Mouse (Mus musculus) brain, embryonic 14.5 days (tissue): Measurements from ENCODE around the gene Ssc5d. TPM values are rescaled to one million over a fixed set of nuclear protein-coding genes. Genes with fewer than 3 reads are reported as not detected.

Experiments
- DNase-seq: peaks from one replicate; pipeline ENCODE4 v3.0.0-alpha.2; 2011; ENCODE audit warnings: low read depth
- CTCF ChIP-seq: fragments of 200-500 bp; IDR thresholded peaks from 2 replicates; pipeline ENCODE4 v1.5.1; 2012; ENCODE audit warnings: inconsistent platforms, mild to moderate bottlenecking, moderate library complexity, borderline replicate concordance; ENCODE audit not compliant: insufficient read depth, insufficient read length; ENCODE audit errors: extremely low read depth
- POLR2A ChIP-seq: fragments of 200-500 bp; IDR thresholded peaks from 2 replicates; pipeline ENCODE4 v1.6.1; 2012; ENCODE audit warnings: mild to moderate bottlenecking, inconsistent platforms, borderline replicate concordance; ENCODE audit not compliant: poor library complexity, insufficient read depth, insufficient read length, severe bottlenecking; ENCODE audit errors: extremely low read depth
- polyA plus RNA-seq: library from polyadenylated mRNA; depleted of rRNA; stranded (reverse); fragments of >200 nt; gene quantifications from 2 replicates; pipeline ENCODE4 v1.2.3, GENCODE M21; 2012

The Ssc5d gene
- polyA plus RNA-seq, 1 experiment, result 3.6 TPM

GRCm38 (mm10) chr7:4906466-4906950 is 19.1 kb upstream of the Ssc5d start, which contains the start of gene Gm36210:
Gene Gm36210 (minus strand): TSS chr7:4906516.
- DNase-seq, result peak; percentile 58
- no peak for TF ChIP-seq CTCF
- no peak for TF ChIP-seq POLR2A

DNA sequence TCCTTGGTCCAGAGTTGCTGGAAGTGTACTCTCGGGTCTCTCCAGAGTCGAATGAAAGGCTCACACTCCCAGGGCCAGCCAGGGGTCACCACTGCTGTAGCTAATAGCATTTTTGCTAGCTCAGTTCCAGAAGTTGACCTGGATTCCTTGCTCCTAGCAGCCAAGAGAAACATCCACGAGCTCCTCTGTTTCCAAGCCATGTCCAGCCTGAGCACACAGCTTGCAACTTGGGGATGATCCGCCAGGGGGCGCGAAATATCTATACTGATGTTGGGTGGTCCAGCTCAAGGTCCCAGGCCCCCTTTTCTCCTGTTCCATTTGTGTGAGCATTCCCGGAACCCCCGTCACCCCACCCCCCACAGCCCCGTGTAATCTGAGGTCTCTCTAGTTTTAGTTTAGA is 14.0 kb upstream of the Ssc5d start:
- peak; percentile 66 for DNase-seq
- no peak for TF ChIP-seq POLR2A
- TF ChIP-seq CTCF, result peak; percentile 76

- no peak for TF ChIP-seq POLR2A
- no peak for TF ChIP-seq CTCF
- DNase-seq, result peak; percentile 43
Measured at GRCm38 (mm10) chr7:4912248-4912647, 13.3 kb upstream of the Ssc5d start.

DNA sequence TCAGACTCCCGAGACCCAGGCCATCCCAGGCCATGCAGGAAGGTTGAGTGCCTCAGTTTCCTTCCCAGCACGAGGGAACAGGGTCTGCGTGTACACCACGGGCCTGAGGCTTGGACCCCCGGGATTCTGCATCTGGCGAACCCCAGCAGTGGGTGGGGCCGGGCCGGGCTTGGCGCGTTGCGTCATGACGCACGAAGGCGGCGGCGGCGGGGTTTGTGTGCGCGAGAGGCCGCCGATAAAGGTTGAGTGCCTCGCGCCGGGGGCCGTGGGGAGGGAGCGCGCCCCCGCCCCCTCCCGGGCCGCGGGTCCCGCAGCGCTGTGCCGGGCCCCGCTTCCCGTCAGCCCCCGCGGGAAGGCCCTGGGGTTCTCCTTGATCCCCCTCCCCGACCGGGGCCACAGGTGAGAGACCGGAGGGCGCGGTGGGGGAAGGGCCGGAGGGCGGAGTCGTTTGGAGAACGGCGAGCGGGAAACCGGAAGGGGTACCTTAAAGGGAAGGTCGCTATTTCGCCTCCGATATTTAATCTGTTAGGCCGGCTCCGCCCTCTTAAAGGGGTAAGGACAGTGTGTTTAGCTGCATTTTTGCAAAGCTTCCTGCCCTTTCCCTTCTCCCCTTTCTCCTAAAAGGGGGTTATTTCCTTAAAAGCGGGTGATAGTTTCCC is 10.4 kb upstream of the Ssc5d start, which contains the start of gene Zfp628:
Zfp628 (plus strand) TSS at position 211 of the 659 bp plus-strand sequence.
- no peak for TF ChIP-seq CTCF
- peak; percentile 89 for TF ChIP-seq POLR2A
- peak; percentile 98 for DNase-seq

DNA sequence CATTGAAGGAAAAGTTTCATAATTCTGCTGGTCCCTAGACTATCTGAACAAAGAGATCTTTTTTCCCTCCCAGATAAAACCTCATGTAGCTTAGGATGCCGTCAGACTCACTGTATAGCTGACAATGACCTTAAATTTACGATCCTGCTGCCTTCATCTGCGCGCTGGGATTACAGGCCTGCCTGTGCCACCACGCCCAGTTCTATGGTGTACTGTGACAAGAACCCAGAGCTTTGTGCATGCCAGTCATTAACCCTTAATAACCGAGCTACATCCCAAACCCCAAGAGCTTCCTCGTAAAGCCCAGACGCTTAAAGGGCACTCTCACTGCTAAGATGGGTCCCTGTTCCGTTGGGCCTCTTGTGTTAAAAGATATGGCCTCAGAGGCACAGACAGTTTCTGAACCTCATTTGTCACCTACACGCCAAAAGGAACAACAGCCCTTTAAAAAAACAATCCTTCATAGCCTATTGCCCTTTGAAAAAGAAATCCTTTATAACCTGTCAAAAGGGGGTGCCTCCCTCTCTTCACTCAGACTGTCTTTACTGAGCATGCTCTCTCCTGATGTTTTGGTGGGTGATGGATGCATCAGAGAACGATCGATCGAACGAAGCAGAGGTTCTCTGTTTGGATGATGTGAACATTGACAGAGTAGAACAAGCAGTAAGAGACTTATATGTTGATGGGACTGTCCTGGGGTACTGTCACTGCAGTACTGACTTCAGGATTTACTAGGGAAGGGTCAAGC is 9.7 kb upstream of the Ssc5d start:
- TF ChIP-seq POLR2A (no peak), CTCF (no peak)
- DNase-seq, result peak; percentile 77

GRCm38 (mm10) chr7:4917494-4917893 is 8.1 kb upstream of the Ssc5d start:
- TF ChIP-seq CTCF, result no peak
- no peak for TF ChIP-seq POLR2A
- no peak for DNase-seq

GRCm38 (mm10) chr7:4918681-4919080 is 6.9 kb upstream of the Ssc5d start:
- no peak for DNase-seq
- TF ChIP-seq POLR2A (no peak), CTCF (no peak)

DNA sequence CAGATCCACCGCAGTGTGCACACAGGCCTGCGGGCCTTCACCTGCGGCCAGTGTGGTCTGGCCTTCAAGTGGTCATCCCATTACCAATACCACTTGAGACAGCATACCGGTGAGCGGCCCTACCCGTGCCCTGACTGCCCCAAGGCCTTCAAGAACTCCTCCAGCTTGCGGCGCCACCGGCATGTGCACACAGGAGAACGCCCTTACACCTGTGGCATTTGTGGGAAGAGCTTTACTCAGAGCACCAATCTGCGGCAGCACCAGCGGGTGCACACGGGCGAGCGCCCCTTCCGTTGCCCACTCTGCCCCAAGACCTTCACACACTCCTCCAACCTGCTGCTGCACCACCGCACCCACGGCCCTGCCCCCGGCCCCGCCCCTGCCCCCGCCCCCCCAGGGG is 6.5 kb upstream of the Ssc5d start:
- no peak for DNase-seq
- TF ChIP-seq POLR2A (no peak), CTCF (no peak)

DNA sequence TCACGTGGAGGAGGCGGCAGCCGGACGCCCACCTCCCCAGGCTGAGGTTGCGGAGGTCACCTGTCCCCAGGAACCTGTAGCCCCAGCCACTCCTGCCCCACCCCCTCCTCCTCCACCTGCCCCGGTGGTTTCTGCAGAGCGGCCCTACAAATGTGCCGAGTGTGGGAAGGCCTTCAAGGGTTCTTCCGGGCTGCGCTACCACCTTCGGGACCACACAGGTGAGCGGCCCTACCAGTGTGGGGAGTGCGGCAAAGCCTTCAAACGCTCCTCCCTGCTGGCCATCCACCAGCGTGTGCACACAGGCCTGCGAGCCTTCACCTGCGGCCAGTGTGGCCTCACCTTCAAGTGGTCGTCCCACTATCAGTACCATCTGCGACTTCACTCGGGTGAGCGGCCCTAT is 5.6 kb upstream of the Ssc5d start:
- no peak for DNase-seq
- TF ChIP-seq POLR2A, result no peak
- TF ChIP-seq CTCF, result no peak

DNA sequence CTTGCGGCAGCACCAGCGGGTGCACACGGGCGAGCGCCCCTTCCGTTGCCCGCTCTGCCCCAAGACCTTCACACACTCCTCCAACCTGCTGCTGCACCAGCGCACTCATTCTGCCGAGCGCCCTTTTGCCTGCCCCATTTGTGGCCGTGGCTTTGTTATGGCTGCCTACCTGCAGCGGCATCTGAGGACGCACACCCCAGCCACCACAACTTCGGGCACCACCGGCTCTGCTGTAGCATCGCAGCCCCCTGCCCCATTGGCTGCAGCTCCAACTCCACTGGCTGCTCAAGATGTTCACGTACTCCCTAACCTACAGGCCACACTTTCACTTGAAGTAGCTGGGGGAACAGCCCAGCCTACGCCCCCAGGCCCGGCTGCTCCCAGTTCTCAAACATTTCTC is 5.1 kb upstream of the Ssc5d start:
- DNase-seq, result no peak
- no peak for TF ChIP-seq CTCF
- no peak for TF ChIP-seq POLR2A

DNA sequence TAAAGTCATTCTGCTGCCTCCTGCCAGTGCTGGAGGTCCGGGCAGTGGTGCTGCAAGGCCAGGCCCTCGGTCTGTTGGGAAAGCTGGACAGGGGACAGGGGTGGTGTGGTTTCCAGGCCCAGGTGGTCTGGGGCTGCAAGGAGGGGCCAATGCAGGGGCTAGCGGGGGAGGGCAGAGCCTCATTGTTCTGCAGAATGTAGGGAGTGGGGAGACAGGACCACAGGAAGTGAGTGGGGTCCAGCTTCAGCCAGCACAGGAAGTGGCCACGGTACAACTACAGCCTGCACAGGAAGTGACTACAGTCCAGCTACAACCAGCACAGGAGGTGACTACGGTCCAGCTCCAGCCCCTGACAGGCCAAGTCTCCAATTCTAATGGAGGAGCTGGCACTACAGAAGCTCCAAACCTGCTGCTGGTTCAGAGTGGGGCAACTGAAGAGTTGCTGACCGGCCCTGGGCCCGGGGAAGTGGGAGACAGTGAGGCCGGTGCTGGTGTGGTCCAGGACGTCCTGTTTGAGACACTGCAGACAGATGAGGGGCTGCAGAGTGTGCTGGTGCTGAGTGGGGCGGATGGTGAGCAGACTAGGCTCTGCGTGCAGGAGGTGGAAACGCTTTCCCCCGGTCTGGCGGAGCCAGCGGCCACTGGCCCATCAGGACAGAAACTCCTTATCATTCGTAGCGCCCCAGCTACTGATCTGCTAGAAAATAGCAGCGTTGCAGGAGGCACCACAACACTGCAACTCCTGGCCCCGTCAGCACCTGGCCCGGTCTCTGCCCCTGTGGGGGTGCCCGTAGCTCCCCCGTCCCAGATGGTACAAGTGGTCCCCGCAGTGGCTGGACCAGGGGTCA is 4.4 kb upstream of the Ssc5d start:
- DNase-seq, result no peak
- TF ChIP-seq CTCF (no peak), POLR2A (no peak)
